In the genomic region with DNA sequence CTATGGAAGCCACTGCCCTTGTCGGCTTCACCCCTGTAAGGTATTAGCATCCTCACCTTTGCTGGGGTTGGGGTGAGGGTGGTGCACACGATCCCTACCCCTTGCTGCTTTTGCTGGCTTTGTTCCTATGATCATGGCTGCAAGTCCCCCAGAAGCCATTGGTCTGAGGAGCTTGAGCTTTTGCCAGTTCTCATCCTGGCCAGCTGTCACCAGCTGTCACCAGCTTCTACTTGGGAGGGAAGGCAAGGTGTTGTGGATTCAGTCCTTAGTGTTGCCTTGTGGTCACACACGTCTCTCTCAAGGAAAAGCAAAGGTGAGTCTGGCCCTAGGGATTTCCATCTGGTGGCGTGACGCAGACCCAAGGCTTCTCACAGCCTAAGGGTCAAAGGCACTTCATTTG, we compare ENCODE assay signal across 11 mouse cellular contexts. TPM values are rescaled to one million over a fixed set of nuclear protein-coding genes. Genes with fewer than 3 reads are reported as not detected.
DNase-seq lines count a peak whose midpoint lies in the region; ATAC-seq and TF ChIP-seq lines count a peak whose summit lies in the region.
"Had no signal": no experiment of that assay in that cellular context is flagged by ENCODE, and none has a peak within 500 bp of the region (broad histone marks: within the 10 kb centered on the region; RNA-seq: fewer than 3 reads in every experiment).

No protein-coding gene starts in this region.

- H3K9ac ChIP-seq in forebrain, embryonic 13.5 days = no peak overlapping the region
- H3K9ac ChIP-seq in intestine, embryonic 14.5 days (ENCODE audit: low read length) = no peak overlapping the region
- no peak overlapping the region for H3K9ac ChIP-seq in intestine, postnatal 0 days (ENCODE audit: low read depth, low read length)
- no peak overlapping the region for H3K9ac ChIP-seq in intestine, embryonic 15.5 days
- H3K9ac ChIP-seq: limb, embryonic 12.5 days had no signal

- 89% methylated on average over 5 of the region's 5 CpGs for WGBS in forebrain, embryonic 13.5 days
- 90% methylated on average over 5 of the region's 5 CpGs for WGBS in forebrain, embryonic 10.5 days
- WGBS in intestine, embryonic 14.5 days = 75% methylated on average over 5 of the region's 5 CpGs
- 79% methylated on average over 5 of the region's 5 CpGs for WGBS in intestine, postnatal 0 days
- 78% methylated on average over 5 of the region's 5 CpGs for WGBS in intestine, embryonic 15.5 days

- peaks cover 15% of the 10 kb centered on the region for H3K4me1 ChIP-seq in forebrain, embryonic 13.5 days
- no peaks in the 10 kb centered on the region for H3K4me1 ChIP-seq in forebrain, embryonic 10.5 days
- H3K4me1 ChIP-seq in intestine, embryonic 14.5 days (replicated peaks; ENCODE audit: control insufficient read depth, insufficient read depth, low read length) = 0 out of 2 replicates have a peak, but pooled peaks cover 3% of the 10 kb centered on the region
- no peaks in the 10 kb centered on the region for H3K4me1 ChIP-seq in intestine, postnatal 0 days (replicated peaks; ENCODE audit: control insufficient read depth, insufficient read depth, low read length)
- H3K4me1 ChIP-seq in megakaryocyte, embryonic 14.5 days = peaks cover 96% of the 10 kb centered on the region
- H3K4me1 ChIP-seq in intestine, embryonic 15.5 days (replicated peaks) = no peaks in the 10 kb centered on the region

- no peak for TF ChIP-seq CTCF in intestine, postnatal 0 days (IDR thresholded peaks at IDR 0.05; ENCODE audit: low read depth)

- no peaks in the 10 kb centered on the region for H3K27me3 ChIP-seq in forebrain, embryonic 13.5 days
- H3K27me3 ChIP-seq in forebrain, embryonic 10.5 days (ENCODE audit: poor library complexity, severe bottlenecking) = no peaks in the 10 kb centered on the region
- no peaks in the 10 kb centered on the region for H3K27me3 ChIP-seq in intestine, embryonic 14.5 days (replicated peaks; ENCODE audit: control insufficient read depth, insufficient read depth, low read length)
- H3K27me3 ChIP-seq in intestine, postnatal 0 days (replicated peaks; ENCODE audit: control insufficient read depth, insufficient read depth, low read length) = peaks cover 18% of the 10 kb centered on the region
- no peaks in the 10 kb centered on the region for H3K27me3 ChIP-seq in megakaryocyte, embryonic 14.5 days (replicated peaks)
- no peaks in the 10 kb centered on the region; the same call in 1 of the 2 replicates for H3K27me3 ChIP-seq in intestine, embryonic 15.5 days (replicated peaks)
- H3K27me3 ChIP-seq: limb, embryonic 12.5 days had no signal

- H3K4me2 ChIP-seq in forebrain, embryonic 13.5 days = no peak overlapping the region
- H3K4me2 ChIP-seq in intestine, embryonic 14.5 days (ENCODE audit: low read length) = no peak overlapping the region
- H3K4me2 ChIP-seq in intestine, postnatal 0 days (replicated peaks; ENCODE audit: low read depth) = no peak overlapping the region
- no peak overlapping the region for H3K4me2 ChIP-seq in intestine, embryonic 15.5 days (replicated peaks)
- H3K4me2 ChIP-seq: limb, embryonic 12.5 days had no signal

- H3K4me3 ChIP-seq in forebrain, embryonic 13.5 days = no peak overlapping the region
- no peak overlapping the region for H3K4me3 ChIP-seq in forebrain, embryonic 10.5 days
- no peak overlapping the region for H3K4me3 ChIP-seq in intestine, embryonic 14.5 days (ENCODE audit: low read depth, low read length)
- H3K4me3 ChIP-seq in intestine, postnatal 0 days (ENCODE audit: low read depth, low read length) = no peak overlapping the region
- H3K4me3 ChIP-seq in megakaryocyte, embryonic 14.5 days (replicated peaks) = peak overlapping the region; percentile 51
- H3K4me3 ChIP-seq in intestine, embryonic 15.5 days (replicated peaks) = no peak overlapping the region
- H3K4me3 ChIP-seq: limb, embryonic 12.5 days had no signal

- H3K9me3 ChIP-seq in forebrain, embryonic 13.5 days (replicated peaks) = no peaks in the 10 kb centered on the region
- no peaks in the 10 kb centered on the region for H3K9me3 ChIP-seq in forebrain, embryonic 10.5 days
- H3K9me3 ChIP-seq in intestine, embryonic 14.5 days (ENCODE audit: control insufficient read depth, low read length) = no peaks in the 10 kb centered on the region
- H3K9me3 ChIP-seq in intestine, postnatal 0 days (ENCODE audit: control insufficient read depth) = no peaks in the 10 kb centered on the region
- 0 out of 2 replicates have a peak, but pooled peaks cover 4% of the 10 kb centered on the region for H3K9me3 ChIP-seq in megakaryocyte, embryonic 14.5 days
- no peaks in the 10 kb centered on the region for H3K9me3 ChIP-seq in intestine, embryonic 15.5 days
- H3K9me3 ChIP-seq: limb, embryonic 12.5 days had no signal

- peaks cover 38% of the 10 kb centered on the region for H3K36me3 ChIP-seq in forebrain, embryonic 13.5 days (ENCODE audit: poor library complexity, severe bottlenecking)
- H3K36me3 ChIP-seq in forebrain, embryonic 10.5 days (replicated peaks) = peaks cover 81% of the 10 kb centered on the region
- H3K36me3 ChIP-seq in intestine, embryonic 14.5 days (ENCODE audit: control insufficient read depth, insufficient read depth, low read length) = peaks cover 32% of the 10 kb centered on the region
- no peaks in the 10 kb centered on the region for H3K36me3 ChIP-seq in intestine, postnatal 0 days (ENCODE audit: control insufficient read depth, insufficient read depth)
- peaks cover 83% of the 10 kb centered on the region for H3K36me3 ChIP-seq in megakaryocyte, embryonic 14.5 days (replicated peaks; ENCODE audit: low read length)
- no peaks in the 10 kb centered on the region for H3K36me3 ChIP-seq in intestine, embryonic 15.5 days

- no peak for ATAC-seq in forebrain, embryonic 13.5 days
- ATAC-seq in intestine, embryonic 14.5 days (replicated peaks; ENCODE audit: low FRiP score, low TSS enrichment, low read depth) = no peak
- ATAC-seq in intestine, postnatal 0 days = no peak
- ATAC-seq in megakaryocyte, adult 5-6 weeks (ENCODE audit: poor library complexity, severe bottlenecking) = no peak
- no peak for ATAC-seq in intestine, embryonic 15.5 days

- peak overlapping the region; percentile 7; the same call in 1 of the 2 replicates for H3K27ac ChIP-seq in forebrain, embryonic 13.5 days
- H3K27ac ChIP-seq in forebrain, embryonic 10.5 days = no peak overlapping the region
- H3K27ac ChIP-seq in intestine, embryonic 14.5 days (ENCODE audit: low read depth) = peak overlapping the region; percentile 27; the same call in 1 of the 2 replicates
- no peak overlapping the region for H3K27ac ChIP-seq in intestine, postnatal 0 days (ENCODE audit: low read depth, low read length)
- peak overlapping the region; percentile 44; the same call in 1 of the 2 replicates for H3K27ac ChIP-seq in intestine, embryonic 15.5 days
- H3K27ac ChIP-seq: limb, embryonic 12.5 days had no signal

- no peak for DNase-seq in forebrain, embryonic 10.5 days (ENCODE audit: extremely low spot score, low spot score)
- no peak for DNase-seq in intestine, embryonic 14.5 days (ENCODE audit: low spot score)
- no peak for DNase-seq in urinary bladder, postnatal 36 days (ENCODE audit: low spot score in 2 of 2)
- DNase-seq: cerebellum, adult 11-12 months; thymus, postnatal 14 days had no signal

RNA-seq across cellular contexts. Expression of a gene that starts 39.4 kb away (rescaled TPM):
- polyA plus RNA-seq in forebrain, embryonic 13.5 days (2015; fragmentation: Nextera tagmentation; extraction: Ambion mirVana) = 64.7 and 71.2 TPM in 2 replicates
- polyA plus RNA-seq in forebrain, embryonic 10.5 days (2016; fragmentation: Nextera tagmentation; extraction: Ambion mirVana) = 57.6 and 59.8 TPM in 2 replicates
- 19.0 and 22.2 TPM in 2 replicates for polyA plus RNA-seq in intestine, embryonic 14.5 days (2014; fragmentation: Nextera tagmentation; extraction: Ambion mirVana)
- 4.1 and 4.7 TPM in 2 replicates for polyA plus RNA-seq in intestine, postnatal 0 days (2015; fragmentation: Nextera tagmentation; extraction: Ambion mirVana)
- 37.1 and 38.7 TPM in 2 replicates for polyA plus RNA-seq in megakaryocyte, embryonic 14.5 days (2012; ENCODE audit: insufficient read depth, low replicate concordance)
- 5.7 and 8.5 TPM in 2 replicates for total RNA-seq in megakaryocyte, adult 5-6 weeks (2015)
- total RNA-seq in megakaryocyte, adult 5-6 weeks (2017) = 6.2 and 7.1 TPM in 2 replicates
- 16.6 and 17.3 TPM in 2 replicates for polyA plus RNA-seq in intestine, embryonic 15.5 days (2015; fragmentation: Nextera tagmentation; extraction: Ambion mirVana)

RNA-seq across cellular contexts. Expression of a gene that starts 52.6 kb away (rescaled TPM):
- 0.57 and 0.72 TPM in 2 replicates for polyA plus RNA-seq in forebrain, embryonic 13.5 days (2015; fragmentation: Nextera tagmentation; extraction: Ambion mirVana)
- polyA plus RNA-seq in forebrain, embryonic 10.5 days (2016; fragmentation: Nextera tagmentation; extraction: Ambion mirVana) = 0.12 and 0.79 TPM in 2 replicates
- 1.3 and 1.7 TPM in 2 replicates for polyA plus RNA-seq in intestine, embryonic 14.5 days (2014; fragmentation: Nextera tagmentation; extraction: Ambion mirVana)
- 8.2 and 10.5 TPM in 2 replicates for polyA plus RNA-seq in intestine, postnatal 0 days (2015; fragmentation: Nextera tagmentation; extraction: Ambion mirVana)
- 11.0 and 19.7 TPM in 2 replicates for polyA plus RNA-seq in megakaryocyte, embryonic 14.5 days (2012; ENCODE audit: insufficient read depth, low replicate concordance)
- total RNA-seq in megakaryocyte, adult 5-6 weeks (2015) = not detected in 2 replicates
- 0.44 TPM in 1 of 2 replicates, not detected in the other for total RNA-seq in megakaryocyte, adult 5-6 weeks (2017)
- polyA plus RNA-seq in intestine, embryonic 15.5 days (2015; fragmentation: Nextera tagmentation; extraction: Ambion mirVana) = 4.9 and 11.8 TPM in 2 replicates

Comparison
In these comparisons a context has a peak if more than half of its experiments do, and no peak if none do; other contexts are left out.
1. H3K27ac ChIP-seq: peak in forebrain, embryonic 13.5 days (single experiment), intestine, embryonic 14.5 days (single experiment) and intestine, embryonic 15.5 days (single experiment); none in forebrain, embryonic 10.5 days (single experiment) and intestine, postnatal 0 days (single experiment).